Mouse (Mus musculus) olfactory bulb, adult 2 months (tissue): ENCODE results near the gene Hyal4. TPM values are rescaled to one million over a fixed set of nuclear protein-coding genes. Genes with fewer than 3 reads are reported as not detected.

Experiments used
- H3K27ac ChIP-seq: fragments of 200-500 bp; 2 replicates; pipeline ENCODE4 v1.5.1; 2012; ENCODE audit warnings: low read depth, low read length; ENCODE audit not compliant: insufficient read depth
- H3K4me1 ChIP-seq: fragments of 200-500 bp; 2 replicates; pipeline ENCODE4 v1.6.1; 2012; ENCODE audit warnings: low read length; ENCODE audit not compliant: control insufficient read depth, insufficient read depth
- H3K4me3 ChIP-seq: fragments of 200-500 bp; 2 replicates; pipeline ENCODE4 v1.5.1; 2012; ENCODE audit warnings: mild to moderate bottlenecking, low read depth, low read length, moderate library complexity; ENCODE audit not compliant: insufficient read depth
- CTCF ChIP-seq: fragments of 200-500 bp; IDR thresholded peaks from 2 replicates; pipeline ENCODE4 v1.5.1; 2012; ENCODE audit warnings: low read depth, mild to moderate bottlenecking, low read length, moderate library complexity; ENCODE audit not compliant: insufficient read depth
- POLR2A ChIP-seq: fragments of 200-500 bp; IDR thresholded peaks from 2 replicates; pipeline ENCODE4 v1.6.1; 2012; ENCODE audit warnings: mild to moderate bottlenecking, low read depth, low read length, moderate library complexity; ENCODE audit not compliant: insufficient read depth
- WGBS: fragments of 180-500 bp; shearing (Covaris S2); methylation state at CpG from one replicate; pipeline ENCODE4 v1.1.7; 2018; 5-methylcytosine and 5-hydroxymethylcytosine counted together
- polyA plus RNA-seq: library from polyadenylated mRNA; stranded (reverse); fragments of >200 nt; gene quantifications from 2 replicates; pipeline ENCODE4 v1.2.4, GENCODE M21; 2012; ENCODE audit warnings: low replicate concordance; ENCODE audit not compliant: missing spikeins, insufficient read depth, insufficient read length

Hyal4 gene
- not detected in 2 replicates for polyA plus RNA-seq

GRCm38 (mm10) chr6:24748029-24748428, at the start of gene Hyal4:
Gene Hyal4 (plus strand): TSS chr6:24748329.
- 79% methylated on average over 4 of the region's 4 CpGs for WGBS
- TF ChIP-seq POLR2A (no peak), CTCF (no peak)
- Histone ChIP-seq H3K27ac (no peak within 1 kb of the TSS), H3K4me1 (no peaks in the 10 kb centered on the region), H3K4me3 (no peak within 1 kb of the TSS)

- H3K27ac ChIP-seq, result no peak overlapping the region
- H3K4me3 ChIP-seq, result no peak overlapping the region
- 90% methylated on average over 5 of the region's 5 CpGs for WGBS
- H3K4me1 ChIP-seq, result no peaks in the 10 kb centered on the region
- TF ChIP-seq CTCF (no peak), POLR2A (no peak)
Observed at GRCm38 (mm10) chr6:24707090-24707489, 41.0 kb upstream of the Hyal4 start.

- 74% methylated on average over 2 of the region's 2 CpGs for WGBS
- no peak for TF ChIP-seq POLR2A
- TF ChIP-seq CTCF, result no peak
- H3K4me3 ChIP-seq, result no peak overlapping the region
- no peaks in the 10 kb centered on the region for H3K4me1 ChIP-seq
- no peak overlapping the region for H3K27ac ChIP-seq
Observed at GRCm38 (mm10) chr6:24707499-24707898, 40.6 kb upstream of the Hyal4 start.

GRCm38 (mm10) chr6:24721317-24722099, 26.6 kb upstream of the Hyal4 start:
- Histone ChIP-seq H3K4me1 (no peaks in the 10 kb centered on the region), H3K27ac (no peak overlapping the region), H3K4me3 (no peak overlapping the region)
- 26% methylated on average over 13 of the region's 13 CpGs for WGBS
- TF ChIP-seq POLR2A, result no peak
- no peak for TF ChIP-seq CTCF

GRCm38 (mm10) chr6:24728130-24728529, 20.0 kb upstream of the Hyal4 start:
- Histone ChIP-seq H3K4me3 (no peak overlapping the region), H3K27ac (no peak overlapping the region), H3K4me1 (no peaks in the 10 kb centered on the region)
- 80% methylated on average over 1 of the region's 1 CpGs for WGBS
- TF ChIP-seq CTCF, result no peak

- Histone ChIP-seq H3K27ac (no peak within 1 kb of the TSS), H3K4me3 (no peak within 1 kb of the TSS), H3K4me1 (no peaks in the 10 kb centered on the region)
- 90% methylated on average over 3 of the region's 3 CpGs for WGBS
- TF ChIP-seq POLR2A, result no peak
- TF ChIP-seq CTCF, result no peak
Observed at GRCm38 (mm10) chr6:24732945-24733344, 15.2 kb upstream of the Hyal4 start, which contains the start of gene Hyal6. Gene Hyal6 (plus strand): TSS chr6:24733245.

- H3K4me3 ChIP-seq, result no peak overlapping the region
- TF ChIP-seq POLR2A (no peak), CTCF (no peak)
- H3K27ac ChIP-seq, result no peak overlapping the region
- H3K4me1 ChIP-seq, result no peaks in the 10 kb centered on the region
- WGBS, result 88% methylated on average over 6 of the region's 6 CpGs
Observed at GRCm38 (mm10) chr6:24734565-24734964, 13.6 kb upstream of the Hyal4 start.

- TF ChIP-seq CTCF (no peak), POLR2A (no peak)
- H3K27ac ChIP-seq, result no peak overlapping the region
- H3K4me1 ChIP-seq, result no peaks in the 10 kb centered on the region
- no peak overlapping the region for H3K4me3 ChIP-seq
- 87% methylated on average over 3 of the region's 3 CpGs for WGBS
Observed at GRCm38 (mm10) chr6:24759281-24759680, 11.2 kb downstream of the Hyal4 start.

- no peak overlapping the region for H3K27ac ChIP-seq
- no peaks in the 10 kb centered on the region for H3K4me1 ChIP-seq
- 86% methylated on average over 2 of the region's 2 CpGs for WGBS
- no peak overlapping the region for H3K4me3 ChIP-seq
- TF ChIP-seq POLR2A (no peak), CTCF (no peak)
Observed at GRCm38 (mm10) chr6:24766261-24766660, 18.1 kb downstream of the Hyal4 start.

- H3K4me1 ChIP-seq, result no peaks in the 10 kb centered on the region
- no peak overlapping the region for H3K27ac ChIP-seq
- TF ChIP-seq POLR2A (no peak), CTCF (no peak)
- 66% methylated on average over 2 of the region's 2 CpGs for WGBS
- no peak overlapping the region for H3K4me3 ChIP-seq
Observed at GRCm38 (mm10) chr6:24779182-24779581, 31.1 kb downstream of the Hyal4 start.
